Mouse (Mus musculus) right cerebral cortex, adult 18-20 months (tissue): ENCODE measurements around the gene Epha7.

Experiments
- DNase-seq: peaks from one replicate; pipeline ENCODE4 v3.0.0; 2022; ENCODE audit warnings: mixed read lengths

The Epha7 gene

GRCm38 (mm10) chr4:28812691-28813289 lies at the start of gene Epha7:
Epha7 (plus strand) TSS chr4:28813131.
- peak; percentile 98 for DNase-seq

GRCm38 (mm10) chr4:28783961-28784360 lies 29.0 kb upstream of the Epha7 start:
- DNase-seq, result no peak

- peak; percentile 35 for DNase-seq
Measured at GRCm38 (mm10) chr4:28808800-28809199, 4.1 kb upstream of the Epha7 start.

DNA sequence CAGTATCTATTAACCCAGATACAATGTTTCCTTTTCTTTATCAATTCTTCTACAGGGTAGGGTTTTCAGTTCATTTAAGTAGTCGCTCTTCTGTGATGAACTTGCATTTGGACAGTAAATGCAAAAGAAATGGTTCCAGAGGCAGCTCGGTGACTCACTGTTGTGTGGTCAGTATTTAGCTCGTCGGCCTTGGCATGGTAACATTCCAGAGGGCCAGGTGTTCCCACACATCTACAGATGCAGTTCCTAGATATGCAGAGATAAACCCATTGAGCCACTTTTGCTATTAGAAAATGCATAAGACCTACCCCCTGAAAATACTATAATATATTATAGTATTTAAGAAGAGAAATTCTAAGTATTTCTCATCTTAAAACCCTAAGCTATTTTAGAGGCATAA lies 3.2 kb upstream of the Epha7 start:
- DNase-seq, result no peak

DNA sequence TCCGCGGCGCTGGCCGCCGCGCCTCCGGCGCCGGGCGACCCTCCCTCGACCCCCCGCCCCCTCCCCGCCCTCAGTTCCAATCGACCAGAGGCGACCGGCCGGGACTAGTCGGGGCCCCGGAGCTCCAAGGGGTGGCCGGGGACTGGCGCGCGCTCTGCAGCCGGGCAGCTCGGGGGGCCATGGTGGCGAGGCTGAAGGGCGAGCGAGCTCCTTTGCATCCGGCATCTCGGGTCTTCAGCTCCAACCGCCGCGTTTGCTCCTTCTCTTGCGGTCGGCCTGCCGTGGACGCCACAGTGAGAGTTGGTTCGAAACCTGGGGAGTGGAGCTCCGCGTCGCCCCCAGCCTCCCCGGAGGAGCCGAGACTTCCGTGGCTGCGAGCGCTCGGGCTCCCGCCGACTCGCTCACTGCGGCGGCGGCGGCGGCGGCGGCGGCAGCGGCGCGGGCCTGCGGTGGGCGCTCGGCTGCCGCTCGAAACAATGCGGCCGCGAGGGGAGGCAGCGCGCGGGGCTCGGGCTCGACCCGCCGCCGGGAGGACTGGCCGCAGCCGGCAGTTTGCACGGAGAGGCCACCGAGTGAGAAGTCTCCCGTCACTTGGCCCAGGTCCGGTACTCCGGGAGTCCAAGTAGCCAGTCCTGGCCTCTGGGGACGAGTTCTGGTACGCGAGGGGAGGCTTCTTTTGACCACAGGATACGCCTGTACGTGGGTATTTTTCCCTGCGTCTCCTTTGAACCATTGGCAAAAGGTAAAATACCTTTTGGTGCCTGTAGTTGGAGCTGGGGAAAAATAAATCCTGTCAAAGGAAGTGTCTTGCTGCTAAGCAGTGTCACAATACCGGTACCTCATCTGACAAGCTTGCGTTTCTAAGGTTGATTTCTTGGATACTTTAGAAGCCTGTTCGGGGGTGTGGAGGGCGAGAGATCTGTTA lies 882 bp downstream of the Epha7 start:
- peak; percentile 45 for DNase-seq

DNA sequence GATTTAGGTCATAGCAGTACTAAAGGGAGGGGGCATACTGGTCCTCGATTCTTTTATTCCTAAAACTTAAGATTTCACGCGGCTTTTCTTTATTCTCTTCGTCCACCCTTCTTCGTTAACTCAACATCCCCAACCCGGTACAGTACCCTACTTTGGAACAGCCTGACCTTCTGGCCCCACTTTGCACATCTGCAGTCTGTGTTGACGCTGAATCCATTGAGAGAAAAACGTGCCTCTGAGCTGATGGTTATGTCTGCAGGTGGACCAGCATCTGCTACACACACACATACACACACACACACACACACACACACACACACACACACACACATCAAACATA lies 1.5 kb downstream of the Epha7 start:
- no peak for DNase-seq

GRCm38 (mm10) chr4:28814816-28815620 lies 2.1 kb downstream of the Epha7 start:
- DNase-seq, result peak; percentile 59

DNA sequence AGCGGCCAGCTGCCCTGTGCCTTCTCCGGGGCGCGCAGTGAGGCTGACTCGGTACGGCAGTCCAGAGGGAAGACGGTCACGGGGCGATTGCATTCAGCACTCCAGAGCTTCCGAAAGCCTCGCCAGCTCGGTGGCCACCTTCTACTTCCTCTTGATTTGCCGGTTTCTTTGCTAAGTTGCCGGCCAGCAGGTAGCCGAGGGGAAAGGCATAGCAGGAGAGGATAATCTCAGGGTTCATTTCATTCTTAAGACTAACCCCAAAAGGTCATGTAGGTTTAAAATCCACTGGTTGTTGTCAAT lies 2.6 kb downstream of the Epha7 start:
- DNase-seq, result no peak

DNA sequence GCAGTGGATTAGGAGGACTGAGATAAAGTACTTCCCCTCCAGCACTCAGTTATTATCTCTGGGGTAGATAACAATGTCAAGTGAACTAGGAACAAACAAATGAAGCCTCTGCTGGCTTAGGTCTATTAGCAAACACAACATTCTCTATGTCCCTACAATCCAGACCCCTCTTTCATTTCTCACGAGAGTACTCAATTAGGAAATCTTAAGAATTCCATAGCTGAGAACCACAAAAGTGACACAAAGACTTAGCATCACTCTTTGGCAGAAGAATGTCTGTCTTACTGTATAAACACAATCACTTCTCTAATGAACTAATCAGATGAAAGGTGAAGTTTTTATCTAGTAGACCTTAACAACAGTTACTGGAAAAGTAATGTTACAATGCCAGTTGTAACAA lies 10.7 kb downstream of the Epha7 start:
- DNase-seq, result no peak

- DNase-seq, result no peak
Measured at GRCm38 (mm10) chr4:28824616-28825015, 11.7 kb downstream of the Epha7 start.

DNA sequence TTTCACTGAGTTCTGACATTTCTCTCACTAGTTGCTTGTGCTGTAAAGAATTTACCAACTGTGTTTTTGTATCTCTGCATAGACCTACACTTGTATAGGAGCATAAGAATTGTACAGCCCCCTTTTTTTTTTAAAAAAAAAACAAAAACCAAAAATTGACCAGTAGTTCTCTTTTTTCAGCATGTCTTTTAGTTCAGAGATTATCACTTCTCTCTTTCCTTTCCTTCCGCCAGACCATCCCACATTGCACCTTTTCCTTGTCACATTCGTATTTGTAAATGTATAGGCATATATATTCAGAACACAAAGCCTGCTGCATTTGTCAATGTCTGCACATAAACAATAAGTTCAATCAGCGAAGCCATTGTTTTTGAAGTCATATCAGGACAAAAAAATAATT lies 24.7 kb downstream of the Epha7 start:
- DNase-seq, result no peak

DNA sequence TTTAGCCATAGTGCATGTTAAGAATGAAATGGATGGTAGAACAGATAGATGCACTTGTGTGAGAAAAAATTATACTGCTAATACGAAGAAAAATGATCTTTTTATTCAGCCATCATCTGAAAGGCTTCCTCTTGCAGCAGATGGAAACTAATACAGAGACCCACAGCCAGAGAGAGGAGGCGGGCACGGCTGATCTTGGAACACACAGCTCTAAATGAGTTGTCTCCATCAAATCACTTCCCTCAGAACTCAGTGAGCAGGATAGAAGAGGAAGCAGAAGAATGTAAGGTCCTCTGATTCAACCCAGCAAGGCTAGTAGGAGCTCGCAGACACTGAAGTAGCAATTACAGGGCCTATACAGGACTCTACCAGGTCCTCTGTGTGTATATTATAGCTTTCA lies 33.4 kb downstream of the Epha7 start:
- no peak for DNase-seq

DNA sequence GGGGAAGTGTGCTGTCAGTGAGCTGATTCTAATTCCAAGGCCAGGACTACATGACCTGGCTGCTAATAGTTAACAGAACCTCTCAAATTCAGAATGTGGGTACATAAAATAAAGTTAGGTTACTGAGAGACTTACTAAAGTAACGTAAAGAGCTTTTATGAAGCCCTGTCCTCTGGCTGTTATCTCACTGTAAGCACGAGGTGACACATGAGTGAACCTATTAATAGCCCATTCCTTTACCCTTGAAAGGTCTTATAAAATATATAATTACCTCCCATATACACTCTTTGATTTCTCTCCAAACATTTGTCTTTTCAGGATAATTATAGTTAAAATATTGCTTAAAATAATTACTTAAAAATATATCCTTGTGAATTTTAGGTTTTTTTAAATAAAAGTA lies 37.5 kb downstream of the Epha7 start:
- no peak for DNase-seq

GRCm38 (mm10) chr4:28862845-28863666 lies 50.1 kb downstream of the Epha7 start:
- no peak for DNase-seq

DNA sequence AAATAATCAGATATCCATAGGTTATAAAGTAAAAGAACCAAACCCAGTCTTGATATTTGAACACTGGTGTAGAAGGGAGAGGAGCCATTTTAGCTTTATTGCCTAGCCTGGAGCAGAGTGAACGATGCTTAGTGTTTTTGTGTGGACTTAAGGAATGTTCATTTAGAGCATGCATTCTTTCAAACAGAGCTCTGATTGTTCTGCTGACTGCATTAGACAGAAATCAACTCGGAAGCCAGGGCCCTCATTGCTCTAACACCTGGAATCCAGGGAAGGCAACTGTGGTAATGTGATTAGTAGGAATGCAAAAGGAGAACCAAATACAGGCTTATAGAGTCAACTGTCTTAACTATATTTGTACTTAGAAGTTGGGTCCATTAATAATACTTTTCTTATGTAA lies 53.5 kb downstream of the Epha7 start:
- no peak for DNase-seq

GRCm38 (mm10) chr4:28871615-28872014 lies 58.7 kb downstream of the Epha7 start:
- DNase-seq, result no peak

DNA sequence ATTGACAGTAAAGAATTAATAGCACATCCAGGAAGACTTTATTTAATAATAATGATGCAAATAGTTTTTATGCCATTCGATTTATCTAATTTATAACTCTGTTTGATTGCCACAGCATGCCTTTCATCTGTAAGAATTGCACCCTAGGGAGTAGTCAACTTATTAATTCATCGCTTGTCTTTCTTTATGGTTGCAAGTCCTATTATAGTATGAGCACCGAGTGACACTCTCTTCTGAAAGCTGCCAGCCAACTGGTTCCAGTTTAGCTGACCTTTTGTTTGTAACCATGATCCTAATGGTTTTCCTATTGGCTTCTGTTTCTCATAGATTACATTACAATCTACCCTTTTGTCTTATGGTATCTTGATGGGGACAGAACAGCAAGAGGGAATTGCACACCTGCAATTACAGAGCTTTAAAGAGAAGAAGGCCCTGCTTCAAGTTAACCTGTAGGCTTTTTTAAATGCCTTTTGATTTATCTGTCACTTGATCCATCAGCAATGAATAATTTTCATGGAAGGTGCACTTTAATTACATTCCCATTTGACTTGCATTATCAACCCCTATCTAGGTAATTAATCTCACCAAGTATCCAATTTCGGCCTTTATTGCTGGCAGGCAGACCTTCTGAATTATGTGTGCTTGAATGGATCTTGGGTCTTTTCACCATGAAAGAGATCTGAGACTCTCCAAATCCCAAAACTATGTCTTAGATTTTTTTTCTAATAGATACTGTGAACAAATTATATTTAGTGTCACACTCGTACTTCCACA lies 68.5 kb downstream of the Epha7 start:
- no peak for DNase-seq

GRCm38 (mm10) chr4:28889630-28890029 lies 76.7 kb downstream of the Epha7 start:
- no peak for DNase-seq

DNA sequence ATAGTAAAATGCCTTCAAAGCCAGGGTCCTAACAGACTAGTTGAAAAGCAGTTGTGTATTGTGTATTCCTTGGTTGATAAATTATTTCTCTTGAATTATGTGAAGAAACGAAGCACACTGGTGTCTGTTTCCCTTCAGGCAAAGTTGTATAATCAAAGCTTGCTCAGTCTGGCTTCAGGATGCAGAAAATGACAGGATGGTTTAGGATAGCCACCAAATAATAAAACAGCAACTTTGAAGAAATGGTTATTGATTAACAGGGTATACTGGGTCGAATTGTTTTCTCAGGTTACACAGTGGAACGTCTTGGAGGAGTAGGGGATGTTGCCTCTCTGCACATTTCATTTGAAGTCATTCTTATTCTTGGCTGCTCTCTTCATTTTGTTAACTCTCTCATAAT lies 77.2 kb downstream of the Epha7 start:
- DNase-seq, result no peak

DNA sequence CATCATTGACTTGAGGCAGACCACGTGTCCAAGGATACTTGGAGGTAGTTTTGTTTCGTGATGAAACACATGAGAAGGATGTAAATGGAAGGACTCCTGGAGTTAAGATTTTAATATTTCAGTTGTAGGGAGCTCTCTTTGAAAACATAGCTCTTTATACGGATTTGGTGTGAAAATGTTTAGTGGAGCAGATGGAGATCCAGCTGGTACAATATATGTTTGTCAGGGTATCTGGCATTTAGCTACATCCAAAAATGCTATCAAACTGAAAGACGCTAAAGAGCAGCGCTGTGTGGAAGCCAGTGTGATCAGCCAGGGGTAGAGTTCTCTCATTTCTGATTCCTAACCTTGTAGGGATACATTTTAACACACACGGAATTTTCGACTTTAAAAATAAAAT lies 82.5 kb downstream of the Epha7 start:
- peak; percentile 66 for DNase-seq

- DNase-seq, result no peak
Measured at GRCm38 (mm10) chr4:28899373-28899772, 86.4 kb downstream of the Epha7 start.

DNA sequence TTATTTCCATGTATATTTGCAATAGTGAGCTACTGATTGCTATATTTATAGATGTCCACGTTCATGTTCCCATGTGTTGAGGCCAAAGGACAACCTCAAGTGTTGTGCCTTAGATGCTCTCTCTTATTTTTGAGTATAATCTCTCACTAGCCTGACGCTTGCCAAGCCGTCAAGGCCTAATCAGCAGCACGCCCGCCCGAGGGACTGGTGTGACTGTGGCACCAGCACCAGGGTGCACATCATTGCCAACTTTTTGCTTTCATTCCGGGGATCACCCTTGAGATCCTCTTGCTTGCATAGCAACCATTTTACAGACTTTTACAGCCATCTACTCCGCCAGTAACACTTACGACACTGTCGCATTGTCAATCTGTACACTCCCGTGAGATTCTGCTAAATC lies 86.9 kb downstream of the Epha7 start:
- no peak for DNase-seq
